In the genomic region with DNA sequence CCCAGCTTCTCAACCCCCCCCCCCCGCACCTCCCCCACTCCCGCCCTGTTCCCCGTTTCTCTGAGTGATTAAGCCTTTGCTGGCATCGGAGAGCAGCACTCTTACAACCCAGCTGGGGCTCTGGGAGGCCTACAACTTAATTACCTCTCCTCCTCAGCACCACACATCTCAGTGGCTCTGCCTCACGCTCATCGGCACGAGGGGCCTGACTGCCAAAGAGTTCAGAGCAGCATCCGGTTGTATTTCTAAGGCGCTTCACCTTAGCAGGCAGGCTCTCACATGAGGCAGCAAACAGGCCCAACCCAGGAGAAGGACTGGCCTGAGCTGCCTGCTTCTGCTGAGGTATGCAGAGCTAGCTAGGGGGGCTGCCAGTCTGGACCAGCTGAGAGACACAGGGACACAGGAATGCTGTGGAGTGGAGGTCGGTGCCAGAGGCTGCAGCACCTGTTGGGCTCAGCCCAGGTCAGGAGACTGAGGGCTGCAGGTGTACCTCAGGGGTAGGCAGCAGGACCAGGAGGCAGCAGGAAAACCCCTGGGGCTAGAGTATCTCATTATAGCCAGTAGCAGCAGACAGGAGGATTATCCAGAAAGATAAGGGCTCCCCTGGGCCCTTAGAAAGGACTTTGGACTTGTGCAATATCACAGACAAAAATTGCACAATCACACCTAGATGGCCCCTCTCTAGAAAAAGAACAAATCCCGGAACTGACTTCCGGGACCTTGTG, we compare ENCODE assay signal across 9 mouse cellular contexts.
DNase-seq lines count a peak whose midpoint lies in the region; ATAC-seq and TF ChIP-seq lines count a peak whose summit lies in the region.
"Had no signal": no experiment of that assay in that cellular context is flagged by ENCODE, and none has a peak within 500 bp of the region (broad histone marks: within the 10 kb centered on the region; RNA-seq: fewer than 3 reads in every experiment).

No protein-coding gene starts in this region.

- peaks cover 19% of the 10 kb centered on the region for H3K27me3 ChIP-seq in neural tube, embryonic 13.5 days
- 0 out of 2 replicates have a peak, but pooled peaks cover 8% of the 10 kb centered on the region for H3K27me3 ChIP-seq in neural tube, embryonic 15.5 days (replicated peaks)
- H3K27me3 ChIP-seq in hindbrain, embryonic 14.5 days (ENCODE audit: control insufficient read depth, insufficient read depth, low read length), result no peaks in the 10 kb centered on the region; the same call in 1 of the 2 replicates
- no peaks in the 10 kb centered on the region for H3K27me3 ChIP-seq in liver, postnatal 0 days (ENCODE audit: insufficient read depth, low read length)
- H3K27me3 ChIP-seq: embryonic facial prominence, embryonic 15.5 days had no signal

- H3K4me3 ChIP-seq in neural tube, embryonic 13.5 days, result no peak overlapping the region
- H3K4me3 ChIP-seq in neural tube, embryonic 15.5 days (replicated peaks), result no peak overlapping the region
- H3K4me3 ChIP-seq in hindbrain, embryonic 14.5 days (replicated peaks; ENCODE audit: low read length), result no peak overlapping the region
- no peak overlapping the region for H3K4me3 ChIP-seq in liver, postnatal 0 days (ENCODE audit: low read depth, low read length)
- H3K4me3 ChIP-seq: embryonic facial prominence, embryonic 15.5 days had no signal

- 25% methylated on average over 12 of the region's 12 CpGs for WGBS in neural tube, embryonic 13.5 days
- 23% methylated on average over 12 of the region's 12 CpGs for WGBS in neural tube, embryonic 15.5 days
- 27% methylated on average over 12 of the region's 12 CpGs for WGBS in hindbrain, embryonic 14.5 days
- 37% methylated on average over 12 of the region's 12 CpGs for WGBS in liver, postnatal 0 days (ENCODE audit: insufficient replicate concordance)

- no peak for TF ChIP-seq CTCF in liver, postnatal 0 days (IDR thresholded peaks at IDR 0.05; ENCODE audit: low read depth)

- no peak for TF ChIP-seq EP300 in liver, postnatal 0 days (IDR thresholded peaks at IDR 0.05; ENCODE audit: low read depth)

- no peak for DNase-seq in hindbrain, embryonic 14.5 days (ENCODE audit: low spot score)
- DNase-seq in liver, postnatal 0 days, result no peak
- peak; percentile 87 for DNase-seq in yolk sac, embryonic 10.5 days (ENCODE audit: low spot score)
- no peak for DNase-seq in heart, postnatal 4 days
- no peak for DNase-seq in layer of hippocampus, postnatal 36 days
- DNase-seq: thymus, postnatal 4 days had no signal

- no peaks in the 10 kb centered on the region for H3K9me3 ChIP-seq in neural tube, embryonic 13.5 days
- H3K9me3 ChIP-seq in neural tube, embryonic 15.5 days (replicated peaks), result no peaks in the 10 kb centered on the region
- no peaks in the 10 kb centered on the region for H3K9me3 ChIP-seq in hindbrain, embryonic 14.5 days (ENCODE audit: control insufficient read depth, low read length)
- no peaks in the 10 kb centered on the region for H3K9me3 ChIP-seq in liver, postnatal 0 days (ENCODE audit: low read length)
- H3K9me3 ChIP-seq: embryonic facial prominence, embryonic 15.5 days had no signal

- H3K4me1 ChIP-seq in neural tube, embryonic 13.5 days (replicated peaks), result peaks cover 46% of the 10 kb centered on the region
- peaks cover 37% of the 10 kb centered on the region for H3K4me1 ChIP-seq in neural tube, embryonic 15.5 days
- peaks cover 10% of the 10 kb centered on the region for H3K4me1 ChIP-seq in hindbrain, embryonic 14.5 days (replicated peaks; ENCODE audit: control insufficient read depth, insufficient read depth, low read length)
- peaks cover 5% of the 10 kb centered on the region for H3K4me1 ChIP-seq in liver, postnatal 0 days (ENCODE audit: insufficient read depth)

- H3K27ac ChIP-seq in neural tube, embryonic 13.5 days (replicated peaks), result no peak overlapping the region; the same call in 1 of the 2 replicates
- H3K27ac ChIP-seq in neural tube, embryonic 15.5 days (replicated peaks), result no peak overlapping the region
- H3K27ac ChIP-seq in hindbrain, embryonic 14.5 days, result no peak overlapping the region
- H3K27ac ChIP-seq in liver, postnatal 0 days (ENCODE audit: low read depth), result no peak overlapping the region
- H3K27ac ChIP-seq: embryonic facial prominence, embryonic 15.5 days had no signal

- ATAC-seq in neural tube, embryonic 13.5 days (ENCODE audit: low read depth), result peak; percentile 52; the same call in 1 of the 2 replicates
- ATAC-seq in neural tube, embryonic 15.5 days (ENCODE audit: low FRiP score), result no peak
- ATAC-seq in hindbrain, embryonic 14.5 days (ENCODE audit: low FRiP score), result peak; percentile 37; the same call in 1 of the 2 replicates
- peak; percentile 64 for ATAC-seq in liver, postnatal 0 days

- H3K36me3 ChIP-seq in neural tube, embryonic 13.5 days, result no peaks in the 10 kb centered on the region
- H3K36me3 ChIP-seq in neural tube, embryonic 15.5 days, result no peaks in the 10 kb centered on the region
- no peaks in the 10 kb centered on the region for H3K36me3 ChIP-seq in hindbrain, embryonic 14.5 days (replicated peaks; ENCODE audit: control insufficient read depth, insufficient read depth)
- no peaks in the 10 kb centered on the region for H3K36me3 ChIP-seq in liver, postnatal 0 days (replicated peaks; ENCODE audit: insufficient read depth, low read length)
- H3K36me3 ChIP-seq: embryonic facial prominence, embryonic 15.5 days had no signal

- H3K9ac ChIP-seq in neural tube, embryonic 13.5 days, result no peak overlapping the region
- H3K9ac ChIP-seq in neural tube, embryonic 15.5 days (replicated peaks), result no peak overlapping the region
- no peak overlapping the region for H3K9ac ChIP-seq in hindbrain, embryonic 14.5 days
- H3K9ac ChIP-seq in liver, postnatal 0 days (replicated peaks), result no peak overlapping the region
- H3K9ac ChIP-seq: embryonic facial prominence, embryonic 15.5 days had no signal

- 0 out of 2 replicates have a peak overlapping the region, but pooled peaks have one; percentile 2 for H3K4me2 ChIP-seq in neural tube, embryonic 13.5 days
- H3K4me2 ChIP-seq in neural tube, embryonic 15.5 days, result no peak overlapping the region
- H3K4me2 ChIP-seq in hindbrain, embryonic 14.5 days (replicated peaks), result no peak overlapping the region
- H3K4me2 ChIP-seq in liver, postnatal 0 days (ENCODE audit: low read depth, low read length), result peak overlapping the region; percentile 26; the same call in 1 of the 2 replicates
- H3K4me2 ChIP-seq: embryonic facial prominence, embryonic 15.5 days had no signal

Comparison
In these comparisons a context has a peak if more than half of its experiments do, and no peak if none do; other contexts are left out.
1. H3K4me2 ChIP-seq: peak in neural tube, embryonic 13.5 days (single experiment) and liver, postnatal 0 days (single experiment); none in neural tube, embryonic 15.5 days (single experiment) and hindbrain, embryonic 14.5 days (single experiment).